Mouse (Mus musculus) embryonic fibroblast, embryonic 13.5 days (primary cell): Measurements from ENCODE around the gene G430095P16Rik. TPM values are rescaled to one million over a fixed set of nuclear protein-coding genes. Genes with fewer than 3 reads are reported as not detected.

Source experiments
- H3K27ac ChIP-seq: 2 replicates; pipeline ENCODE4 v1.5.1; 2012; ENCODE audit warnings: low read length, control low read depth, inconsistent platforms; ENCODE audit not compliant: insufficient read depth
- H3K4me1 ChIP-seq: 2 replicates; pipeline ENCODE4 v1.6.1; 2011; ENCODE audit warnings: low read length; ENCODE audit not compliant: control insufficient read depth, insufficient read depth
- H3K4me3 ChIP-seq: 2 replicates; pipeline ENCODE4 v1.5.1; 2011; ENCODE audit warnings: mild to moderate bottlenecking, control low read depth, low read length; ENCODE audit not compliant: insufficient read depth
- CTCF ChIP-seq: IDR thresholded peaks from 2 replicates; pipeline ENCODE4 v1.5.1; 2011; ENCODE audit warnings: mild to moderate bottlenecking, control low read depth, low read length, moderate library complexity, borderline replicate concordance; ENCODE audit not compliant: insufficient read depth
- POLR2A ChIP-seq: IDR thresholded peaks from 2 replicates; pipeline ENCODE4 v1.6.1; 2011; ENCODE audit warnings: low read depth, mild to moderate bottlenecking, control low read depth, low read length, moderate library complexity
- polyA plus RNA-seq: library from polyadenylated mRNA; stranded (reverse); fragments of >200 nt; gene quantifications from 2 replicates; pipeline ENCODE4 v1.2.4, GENCODE M21; 2011; ENCODE audit warnings: low read depth; ENCODE audit not compliant: missing spikeins, insufficient read length

Gene G430095P16Rik
- polyA plus RNA-seq, 1 experiment, result 0.74 TPM

DNA sequence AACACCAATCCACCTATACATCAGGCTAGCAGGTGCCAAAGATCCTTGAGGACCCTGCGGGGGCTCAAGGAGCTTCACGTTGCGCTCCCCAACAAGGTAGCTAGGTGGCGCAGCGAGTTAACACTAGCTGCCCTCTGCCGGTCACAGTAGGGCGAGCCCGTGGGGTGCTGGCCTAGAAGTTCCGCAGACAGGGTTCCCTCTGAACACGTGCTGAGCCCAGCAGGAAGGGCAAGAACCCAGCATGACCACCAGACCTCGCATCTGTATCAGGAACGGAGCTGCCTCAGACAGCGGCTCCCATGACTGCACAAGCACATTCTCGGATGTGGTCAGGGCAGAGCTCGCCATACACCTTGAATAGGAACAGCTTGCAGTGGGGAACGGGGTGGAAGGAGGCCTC, 14.8 kb downstream of the G430095P16Rik start:
- Histone ChIP-seq H3K4me3 (no peak overlapping the region), H3K4me1 (peaks cover 26% of the 10 kb centered on the region), H3K27ac (0 out of 2 replicates have a peak overlapping the region, but pooled peaks have one; percentile 1)
- no peak for TF ChIP-seq POLR2A
- peak; percentile 99 for TF ChIP-seq CTCF

DNA sequence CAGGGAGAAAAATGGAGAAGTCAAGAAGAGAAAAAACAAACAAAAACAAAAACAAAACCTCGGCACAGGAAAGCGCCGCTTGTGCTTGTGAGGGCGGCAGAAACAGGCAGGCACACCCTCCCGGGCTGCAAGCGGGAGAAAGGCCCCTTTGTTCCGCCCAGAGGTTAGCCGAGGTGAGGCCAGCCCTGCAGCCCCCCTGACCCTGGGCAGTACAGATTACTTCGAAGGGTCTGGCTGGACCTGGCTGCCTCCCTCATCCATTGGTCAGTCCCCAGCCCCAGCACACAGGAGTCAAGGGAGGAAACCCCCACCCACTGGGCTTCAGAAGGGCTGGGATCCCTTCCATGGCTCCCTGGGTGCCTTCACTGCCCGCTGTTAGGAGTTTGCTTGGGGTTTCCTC, 15.5 kb downstream of the G430095P16Rik start:
- H3K4me1 ChIP-seq, result peaks cover 26% of the 10 kb centered on the region
- H3K27ac ChIP-seq, result peak overlapping the region; percentile 19; the same call in 1 of the 2 replicates
- no peak overlapping the region for H3K4me3 ChIP-seq
- TF ChIP-seq POLR2A (no peak), CTCF (no peak)

DNA sequence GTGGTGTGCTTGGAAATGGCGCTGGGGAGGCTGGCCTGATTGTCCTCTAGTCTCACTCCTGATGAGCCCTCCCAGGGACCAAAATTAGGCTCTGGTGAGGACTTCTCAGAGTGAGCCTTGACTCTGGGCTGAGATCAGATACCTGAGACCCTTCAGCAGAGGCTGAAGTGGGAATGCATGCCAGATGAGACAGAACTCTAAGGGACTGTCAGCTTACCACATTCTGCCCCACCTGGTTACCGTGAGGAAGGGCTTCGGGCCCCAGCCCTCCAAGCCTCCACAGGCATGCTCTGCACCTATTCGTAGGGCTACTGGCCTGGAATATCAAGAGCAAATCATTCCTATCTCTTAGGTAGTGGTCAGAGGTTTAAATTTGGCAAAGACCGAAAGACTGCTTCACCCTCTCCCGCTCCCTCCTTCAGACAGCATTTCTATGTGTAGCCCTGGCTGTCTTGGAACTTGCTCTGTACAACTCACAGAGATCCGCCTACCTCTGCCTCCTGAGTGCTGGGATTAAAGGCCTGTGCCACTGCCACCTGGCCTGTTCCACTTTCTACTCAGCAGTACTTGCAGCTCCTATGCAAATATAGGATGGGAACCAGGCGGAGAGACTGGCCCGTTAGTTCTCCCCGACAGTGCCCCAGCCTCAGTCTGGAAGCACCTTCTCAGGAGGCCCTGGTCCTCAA, 16.1 kb downstream of the G430095P16Rik start:
- H3K27ac ChIP-seq, result peak overlapping the region; percentile 19
- H3K4me1 ChIP-seq, result peaks cover 28% of the 10 kb centered on the region
- TF ChIP-seq POLR2A (no peak), CTCF (no peak)
- no peak overlapping the region for H3K4me3 ChIP-seq

DNA sequence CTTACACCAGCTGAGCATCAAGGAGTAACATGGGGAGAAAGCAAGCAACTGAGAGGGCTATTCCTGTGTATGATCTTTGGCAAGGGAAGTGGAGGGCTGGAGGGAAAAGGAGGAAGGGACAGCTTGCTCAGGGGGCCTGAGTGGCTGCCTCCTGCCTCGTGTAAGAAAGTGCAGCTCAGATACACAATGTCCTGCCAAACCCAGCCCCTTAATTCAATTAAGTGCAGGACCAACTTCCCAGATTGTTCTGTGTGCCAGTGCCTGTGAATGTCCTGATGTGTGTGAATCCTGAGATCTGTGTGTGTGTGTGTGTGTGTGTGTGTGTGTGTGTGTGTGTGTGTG, 16.6 kb downstream of the G430095P16Rik start:
- Histone ChIP-seq H3K27ac (peak overlapping the region; percentile 19), H3K4me1 (peaks cover 32% of the 10 kb centered on the region), H3K4me3 (no peak overlapping the region)
- no peak for TF ChIP-seq POLR2A
- no peak for TF ChIP-seq CTCF

DNA sequence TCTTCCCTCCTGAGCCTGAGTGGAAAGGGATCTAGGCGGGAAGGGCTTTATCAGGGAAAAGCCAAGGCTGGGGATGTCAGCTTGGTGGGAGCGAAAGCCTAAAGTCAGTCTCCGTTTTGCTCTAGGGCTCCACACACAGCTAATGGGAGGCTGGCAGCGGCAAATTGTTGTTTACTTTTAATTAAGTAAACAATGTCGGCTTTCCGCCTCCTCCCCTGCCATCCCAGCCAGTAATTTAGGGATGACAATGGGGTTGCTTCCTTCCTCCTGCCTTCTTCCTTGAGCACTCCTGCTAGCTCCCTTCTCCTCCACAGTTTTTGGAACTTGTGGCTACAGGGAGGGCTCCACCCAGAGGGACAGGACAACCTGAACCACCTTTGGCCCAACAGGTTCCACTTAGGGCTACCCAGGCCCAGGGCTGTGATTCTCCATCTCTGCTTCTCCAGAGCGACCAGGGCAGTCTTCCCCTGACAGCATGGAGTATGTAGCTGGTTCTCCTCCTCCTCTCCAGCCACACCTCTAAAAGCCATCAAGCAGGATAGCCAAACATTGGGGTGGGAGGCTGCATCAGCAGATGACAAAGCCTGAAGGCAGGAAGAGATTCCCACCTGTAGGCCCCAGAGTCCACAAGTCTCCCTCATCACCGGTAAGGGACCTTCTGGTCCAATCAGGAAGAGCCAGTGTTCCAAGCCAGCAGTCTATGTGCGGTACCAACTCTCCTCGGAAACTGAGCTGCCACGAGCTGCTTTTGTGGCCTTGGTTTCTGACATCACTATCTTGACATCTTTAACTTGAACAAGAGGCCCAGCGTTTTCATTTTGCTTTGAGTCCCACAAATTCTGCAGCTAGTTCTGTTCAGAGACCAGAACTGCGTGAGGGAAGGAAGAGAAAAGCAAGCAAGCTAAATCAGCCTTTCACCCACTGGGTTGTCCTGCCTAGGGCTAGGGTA, 18.4 kb downstream of the G430095P16Rik start:
- Histone ChIP-seq H3K4me3 (no peak overlapping the region), H3K27ac (peak overlapping the region; percentile 100), H3K4me1 (peaks cover 46% of the 10 kb centered on the region)
- no peak for TF ChIP-seq CTCF
- no peak for TF ChIP-seq POLR2A

DNA sequence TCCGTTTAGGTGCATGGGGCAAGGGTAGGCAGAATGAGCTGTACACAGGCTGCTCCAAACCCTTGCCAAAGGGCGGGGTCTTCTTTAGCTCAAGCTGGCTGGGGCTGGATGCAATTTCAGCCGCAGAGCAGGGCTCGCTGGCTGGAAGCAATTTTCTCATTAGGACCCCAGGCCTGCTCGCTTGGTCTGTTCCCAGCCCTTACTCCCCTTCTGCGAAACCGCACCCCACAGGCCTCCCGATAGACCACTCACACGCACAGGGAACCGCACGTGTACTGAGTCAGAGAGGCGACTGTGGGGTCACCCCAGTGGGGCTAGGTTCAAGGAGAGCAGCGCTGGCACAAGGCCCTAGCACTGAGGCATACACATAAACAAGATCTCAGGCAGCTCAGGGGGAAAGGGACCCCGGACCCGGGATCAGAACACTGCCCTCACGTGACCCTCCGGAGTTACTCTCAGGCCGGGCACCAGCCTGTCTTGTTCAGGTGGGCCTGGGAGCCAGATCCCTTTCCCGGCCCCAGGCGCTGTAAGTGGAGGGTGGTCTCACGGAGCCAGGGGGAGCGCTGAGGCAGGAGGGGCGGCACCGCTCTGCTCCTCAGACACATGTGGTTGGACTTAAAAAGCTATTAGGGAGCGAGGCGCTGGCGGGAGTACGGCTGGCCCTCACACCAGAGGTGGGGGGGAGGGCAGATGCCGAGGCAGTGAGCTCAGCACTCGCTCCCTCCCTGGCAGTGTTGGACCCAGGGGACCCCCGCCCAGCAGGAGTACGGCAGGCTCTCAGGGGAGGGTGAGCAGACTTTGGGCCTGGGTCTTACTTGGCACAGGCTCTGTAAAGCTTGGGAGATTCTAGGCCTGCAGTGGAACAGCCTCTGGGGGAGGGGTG, 19.6 kb downstream of the G430095P16Rik start:
- Histone ChIP-seq H3K27ac (peak overlapping the region; percentile 100), H3K4me1 (peaks cover 49% of the 10 kb centered on the region), H3K4me3 (0 out of 2 replicates have a peak overlapping the region, but pooled peaks have one; percentile 2)
- no peak for TF ChIP-seq CTCF

DNA sequence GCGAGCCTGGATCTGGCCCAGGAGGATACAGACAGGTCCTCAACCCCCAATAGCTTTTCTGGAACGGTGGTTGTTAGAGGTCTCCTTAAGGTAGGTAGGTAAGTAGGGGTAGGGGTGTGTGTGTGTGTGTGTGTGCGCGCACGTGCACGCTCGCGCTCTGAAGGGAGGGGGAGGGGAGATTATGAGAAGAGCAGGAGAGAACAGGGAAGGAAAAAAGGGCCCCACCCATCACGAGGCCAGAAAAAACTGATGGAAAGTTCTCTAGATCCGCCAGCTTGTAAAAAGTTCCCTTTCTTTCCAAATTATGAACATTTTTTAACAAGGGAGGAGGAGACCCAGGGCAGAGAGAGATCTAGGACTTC, 20.2 kb downstream of the G430095P16Rik start:
- TF ChIP-seq POLR2A (no peak; the same call in 1 of the 2 replicates), CTCF (no peak)

DNA sequence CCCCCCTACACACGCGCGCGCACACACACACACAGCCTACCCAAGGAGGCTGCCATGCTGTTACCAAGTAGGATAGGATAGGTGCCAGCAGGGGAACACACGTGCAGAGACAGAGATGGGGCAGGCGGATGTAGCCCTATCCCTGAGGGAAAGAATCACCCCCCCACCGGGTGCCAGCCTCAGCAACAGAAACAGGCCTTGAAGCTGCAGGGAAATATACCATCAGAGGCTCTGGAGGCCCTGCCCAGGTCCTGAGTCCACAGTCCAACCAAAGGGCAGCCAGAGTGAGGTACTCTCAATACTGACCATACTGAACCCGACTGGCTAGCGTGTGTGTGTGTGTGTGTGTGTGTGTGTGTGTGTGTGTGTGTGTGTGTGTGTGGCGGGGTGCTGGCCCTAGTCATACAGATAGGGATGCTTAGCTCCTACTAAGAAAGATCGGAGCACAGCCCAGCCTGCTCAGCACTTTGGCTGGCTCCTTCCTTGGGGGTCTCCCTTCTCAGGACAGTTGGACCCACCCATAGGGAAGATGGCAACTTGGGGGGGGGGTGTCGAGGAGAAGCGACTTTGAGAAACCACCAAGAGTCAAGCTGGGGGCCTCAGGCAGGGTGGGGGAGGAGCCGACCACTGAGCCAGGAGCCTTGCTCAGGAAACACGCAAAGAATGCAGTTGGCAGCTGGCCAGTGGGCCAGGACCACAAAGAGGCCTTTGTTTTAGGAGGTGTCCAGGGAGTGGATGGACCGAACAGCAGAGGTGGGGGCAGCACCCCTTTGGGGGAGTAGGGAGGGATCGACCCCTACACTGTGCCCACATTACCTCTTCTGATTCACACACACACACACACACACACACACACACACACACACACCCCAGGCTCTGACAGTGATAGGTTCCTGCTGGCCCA, 21.0 kb downstream of the G430095P16Rik start:
- TF ChIP-seq CTCF (no peak), POLR2A (no peak; the same call in none of the 2 replicates)
- no peak overlapping the region for H3K4me3 ChIP-seq
- peaks cover 45% of the 10 kb centered on the region for H3K4me1 ChIP-seq
- peak overlapping the region; percentile 100 for H3K27ac ChIP-seq

More for the DNA sequence above, 20.2 kb downstream of the G430095P16Rik start:
- H3K27ac ChIP-seq, result peak overlapping the region; percentile 100
- H3K4me3 ChIP-seq, result 0 out of 2 replicates have a peak overlapping the region, but pooled peaks have one; percentile 2
- H3K4me1 ChIP-seq, result peaks cover 49% of the 10 kb centered on the region
